Mouse (Mus musculus) brain, adult 2 months (tissue): ENCODE data around the gene Kctd17.

Experiments
- DNase-seq: peaks from one replicate; pipeline ENCODE4 v3.0.0; 2011; ENCODE audit warnings: low read depth, low spot score

Gene Kctd17

DNA sequence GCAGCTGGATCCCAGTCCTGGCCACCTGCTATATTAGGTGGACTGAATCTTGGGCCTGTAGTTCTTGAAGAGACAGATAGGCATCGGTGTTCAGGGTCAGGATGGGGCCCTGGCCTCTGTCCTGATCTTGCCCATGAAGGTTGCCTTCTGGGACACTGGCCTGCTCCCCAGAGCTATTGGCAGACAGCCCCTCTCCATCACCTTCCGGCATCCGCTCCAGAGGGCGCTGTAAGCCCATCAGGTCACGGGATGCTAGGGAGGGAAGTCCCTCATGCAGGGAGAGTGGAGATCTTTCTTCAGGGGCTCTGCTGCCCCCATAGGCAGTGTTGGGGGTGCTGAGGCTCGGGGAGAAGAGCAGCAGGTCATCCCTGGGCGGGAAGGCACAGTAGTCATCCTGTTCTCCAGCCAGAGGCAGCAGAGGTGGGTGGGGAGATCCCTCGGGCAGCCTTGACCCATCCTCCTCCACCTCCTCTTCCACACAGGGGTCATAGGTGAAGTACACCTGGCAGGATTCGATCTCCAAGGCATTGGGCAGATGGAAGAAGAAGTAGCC lies 53.2 kb downstream of the Kctd17 start:
- peak; percentile 25 for DNase-seq

DNA sequence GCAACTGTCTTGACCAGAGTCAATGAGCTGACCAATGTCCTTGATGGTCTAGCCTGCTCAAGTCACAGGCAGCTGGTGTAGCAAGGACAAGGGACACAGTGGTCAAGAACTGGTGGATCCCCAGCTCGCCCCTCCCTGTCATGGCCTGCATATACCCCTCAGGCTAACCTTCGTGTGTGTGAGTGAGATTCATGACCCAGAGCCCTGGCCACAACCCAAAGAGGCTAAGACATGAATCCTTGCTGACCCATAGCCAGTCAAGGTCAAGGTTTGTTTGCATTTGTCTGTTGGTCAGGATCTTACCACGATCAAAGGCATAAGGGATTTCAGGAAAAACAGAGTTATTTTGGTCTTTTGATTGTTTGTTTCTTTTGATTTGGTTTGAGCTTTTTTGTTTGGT lies 54.2 kb downstream of the Kctd17 start:
- no peak for DNase-seq

DNA sequence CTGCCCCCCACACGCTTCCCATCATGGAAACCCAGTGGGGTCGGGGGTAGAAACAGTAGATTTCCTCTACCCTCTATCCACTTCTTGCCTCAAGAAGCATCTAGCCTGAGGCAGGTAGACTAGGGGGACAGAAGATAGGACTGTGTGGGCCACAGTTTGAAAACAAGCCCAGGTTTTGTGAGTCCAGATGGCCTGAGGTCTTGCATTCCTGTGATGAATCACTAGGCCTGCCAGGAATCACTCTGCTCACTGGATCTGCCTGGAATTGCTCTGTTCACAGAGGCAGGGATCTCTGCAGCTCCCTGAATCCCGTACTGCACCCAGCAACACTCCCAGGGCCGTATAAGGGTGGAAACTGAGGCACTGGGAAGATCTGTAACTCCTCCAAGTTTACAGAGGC lies 54.9 kb downstream of the Kctd17 start:
- DNase-seq, result peak; percentile 94

DNA sequence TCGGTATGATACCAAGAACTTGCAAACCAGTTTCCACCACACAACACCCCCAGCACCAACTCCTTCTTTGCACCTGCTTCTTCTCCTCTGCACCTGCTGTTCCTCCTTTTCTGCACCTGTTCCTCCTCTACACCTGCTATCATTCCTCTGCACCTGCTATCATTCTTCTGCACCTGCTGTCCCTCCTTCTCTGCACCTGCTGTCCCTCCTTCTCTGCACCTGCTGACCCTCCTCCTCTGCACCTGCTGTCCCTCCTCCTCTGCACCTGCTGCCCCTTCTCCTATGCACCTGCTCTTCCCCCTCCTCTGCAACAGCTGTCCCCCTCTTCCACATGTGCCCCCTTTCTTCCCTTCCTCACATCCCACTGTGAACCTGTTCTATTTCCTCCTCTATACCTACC lies 58.2 kb downstream of the Kctd17 start:
- DNase-seq, result no peak

DNA sequence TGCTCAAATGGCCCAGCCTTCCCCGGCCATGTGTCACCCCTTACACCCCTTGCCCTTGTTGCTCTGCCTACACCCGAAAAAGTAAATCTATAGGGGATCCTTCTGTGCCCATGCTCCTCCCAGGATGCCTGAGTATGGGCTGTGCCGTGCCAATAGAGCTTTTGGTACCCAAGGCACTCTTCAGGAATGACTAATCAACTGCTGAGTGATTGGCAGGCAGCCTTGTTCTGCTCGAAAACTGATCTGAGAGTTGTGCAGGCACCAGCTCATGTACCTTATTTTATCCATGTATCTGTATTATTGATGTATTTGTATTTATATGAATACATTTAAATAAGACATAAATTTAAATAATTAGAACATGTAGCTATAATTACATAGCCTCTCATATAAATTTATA lies 58.7 kb downstream of the Kctd17 start:
- peak; percentile 36 for DNase-seq
